Mouse (Mus musculus) forebrain, embryonic 15.5 days (tissue): ENCODE results near the gene Gm11985. TPM values are rescaled to one million over a fixed set of nuclear protein-coding genes. Genes with fewer than 3 reads are reported as not detected.

Source experiments
- ATAC-seq: fragments of 200-750 bp; cut with Nextera tagmentation; replicated peaks from 2 replicates; pipeline ENCODE4 v1.8.0; 2017; ENCODE audit warnings: mild to moderate bottlenecking, moderate TSS enrichment, moderate library complexity
- H3K27ac ChIP-seq: fragments of 300-500 bp; sonication (generic); replicated peaks from 2 replicates; pipeline ENCODE4 v1.5.1; 2015; ENCODE audit warnings: mild to moderate bottlenecking, inconsistent platforms
- H3K27me3 ChIP-seq: fragments of 300-500 bp; sonication (generic); 2 replicates; pipeline ENCODE4 v1.6.1; 2015; ENCODE audit warnings: inconsistent platforms
- H3K36me3 ChIP-seq: fragments of 300-500 bp; sonication (generic); 2 replicates; pipeline ENCODE4 v1.6.1; 2015; ENCODE audit warnings: mild to moderate bottlenecking, inconsistent platforms
- H3K4me1 ChIP-seq: fragments of 300-500 bp; sonication (generic); 2 replicates; pipeline ENCODE4 v1.6.1; 2015; ENCODE audit warnings: inconsistent platforms
- H3K4me2 ChIP-seq: fragments of 300-500 bp; sonication (generic); replicated peaks from 2 replicates; pipeline ENCODE4 v1.6.1; 2015; ENCODE audit warnings: mild to moderate bottlenecking, inconsistent platforms
- H3K4me3 ChIP-seq: fragments of 300-500 bp; sonication (generic); 2 replicates; pipeline ENCODE4 v1.5.1; 2015; ENCODE audit warnings: mild to moderate bottlenecking, inconsistent platforms
- H3K9ac ChIP-seq: fragments of 300-500 bp; sonication (generic); replicated peaks from 2 replicates; pipeline ENCODE4 v1.6.1; 2015; ENCODE audit warnings: mild to moderate bottlenecking, inconsistent platforms
- H3K9me3 ChIP-seq: fragments of 300-500 bp; sonication (generic); 2 replicates; pipeline ENCODE4 v1.6.1; 2016; ENCODE audit warnings: inconsistent platforms
- WGBS: fragments of 180-500 bp; shearing (Covaris S2); methylation state at CpG from one replicate; pipeline ENCODE4 v1.1.7; 2015; ENCODE audit warnings: mixed read lengths; 5-methylcytosine and 5-hydroxymethylcytosine counted together
- polyA plus RNA-seq: library from polyadenylated mRNA; unstranded; fragments of >200 nt; fragmentation: Nextera tagmentation; extraction: Ambion mirVana; gene quantifications from 2 replicates; pipeline ENCODE4 v1.2.1, GENCODE M21; 2015

Gm11985 gene
- polyA plus RNA-seq, 1 experiment from 2014 or later, result not detected

GRCm38 (mm10) chr11:7198481-7199256, 10.3 kb upstream of the Gm11985 start:
- Histone ChIP-seq H3K4me1 (no peaks in the 10 kb centered on the region), H3K4me3 (no peak overlapping the region), H3K36me3 (no peaks in the 10 kb centered on the region), H3K27ac (no peak overlapping the region), H3K27me3 (no peaks in the 10 kb centered on the region), H3K4me2 (no peak overlapping the region), H3K9me3 (no peaks in the 10 kb centered on the region), H3K9ac (no peak overlapping the region)
- 88% methylated on average over 10 of the region's 10 CpGs for WGBS
- ATAC-seq, result 0 out of 2 replicates have a peak, but pooled peaks have one; percentile 24

- ATAC-seq, result no peak
- WGBS, result 85% methylated on average over 19 of the region's 19 CpGs
Observed at GRCm38 (mm10) chr11:7198006-7198405, 9.6 kb upstream of the Gm11985 start.

GRCm38 (mm10) chr11:7197491-7197941, 9.1 kb upstream of the Gm11985 start, which contains the start of gene Igfbp1:
TSS of gene Igfbp1 (plus strand) at chr11:7197782.
- no peak for ATAC-seq
- Histone ChIP-seq H3K4me1 (no peaks in the 10 kb centered on the region), H3K4me3 (no peak within 1 kb of the TSS), H3K9ac (no peak within 1 kb of the TSS), H3K36me3 (no peaks in the 10 kb centered on the region), H3K9me3 (no peaks in the 10 kb centered on the region), H3K27me3 (no peaks in the 10 kb centered on the region), H3K4me2 (no peak within 1 kb of the TSS), H3K27ac (no peak within 1 kb of the TSS)
- WGBS, result 19% methylated on average over 12 of the region's 12 CpGs

More at GRCm38 (mm10) chr11:7198006-7198405, 9.6 kb upstream of the Gm11985 start:
- Histone ChIP-seq H3K9me3 (no peaks in the 10 kb centered on the region), H3K4me2 (no peak overlapping the region), H3K4me3 (no peak overlapping the region), H3K36me3 (no peaks in the 10 kb centered on the region), H3K27ac (no peak overlapping the region), H3K9ac (no peak overlapping the region), H3K27me3 (no peaks in the 10 kb centered on the region), H3K4me1 (no peaks in the 10 kb centered on the region)

GRCm38 (mm10) chr11:7195312-7195685, 6.9 kb upstream of the Gm11985 start:
- no peaks in the 10 kb centered on the region for H3K9me3 ChIP-seq
- no peak overlapping the region for H3K9ac ChIP-seq
- ATAC-seq, result no peak
- no peak overlapping the region for H3K4me3 ChIP-seq
- no peaks in the 10 kb centered on the region for H3K36me3 ChIP-seq
- no peaks in the 10 kb centered on the region for H3K4me1 ChIP-seq
- no peaks in the 10 kb centered on the region for H3K27me3 ChIP-seq
- no peak overlapping the region for H3K4me2 ChIP-seq
- 90% methylated on average over 4 of the region's 4 CpGs for WGBS
- H3K27ac ChIP-seq, result no peak overlapping the region

- no peaks in the 10 kb centered on the region for H3K9me3 ChIP-seq
- no peaks in the 10 kb centered on the region for H3K36me3 ChIP-seq
- H3K27me3 ChIP-seq, result no peaks in the 10 kb centered on the region
- H3K27ac ChIP-seq, result no peak overlapping the region
- WGBS, result 95% methylated on average over 10 of the region's 10 CpGs
- no peak overlapping the region for H3K4me2 ChIP-seq
- H3K4me1 ChIP-seq, result no peaks in the 10 kb centered on the region
- no peak overlapping the region for H3K4me3 ChIP-seq
- ATAC-seq, result no peak
- H3K9ac ChIP-seq, result no peak overlapping the region
Observed at GRCm38 (mm10) chr11:7194432-7195311, 6.3 kb upstream of the Gm11985 start.

- Histone ChIP-seq H3K4me2 (no peak overlapping the region), H3K36me3 (no peaks in the 10 kb centered on the region), H3K27me3 (no peaks in the 10 kb centered on the region), H3K9ac (no peak overlapping the region), H3K27ac (no peak overlapping the region), H3K4me3 (no peak overlapping the region), H3K4me1 (no peaks in the 10 kb centered on the region), H3K9me3 (no peaks in the 10 kb centered on the region)
- 0 out of 2 replicates have a peak, but pooled peaks have one; percentile 2 for ATAC-seq
- 76% methylated on average over 9 of the region's 9 CpGs for WGBS
Observed at GRCm38 (mm10) chr11:7193134-7193533, 4.8 kb upstream of the Gm11985 start.

- no peak overlapping the region for H3K9ac ChIP-seq
- WGBS, result 73% methylated on average over 6 of the region's 6 CpGs
- H3K9me3 ChIP-seq, result no peaks in the 10 kb centered on the region
- H3K27ac ChIP-seq, result no peak overlapping the region
- no peaks in the 10 kb centered on the region for H3K36me3 ChIP-seq
- ATAC-seq, result 0 out of 2 replicates have a peak, but pooled peaks have one; percentile 12
- H3K4me3 ChIP-seq, result no peak overlapping the region
- H3K27me3 ChIP-seq, result no peaks in the 10 kb centered on the region
- H3K4me2 ChIP-seq, result no peak overlapping the region
- no peaks in the 10 kb centered on the region for H3K4me1 ChIP-seq
Observed at GRCm38 (mm10) chr11:7192710-7193109, 4.3 kb upstream of the Gm11985 start.

- ATAC-seq, result no peak
- no peak overlapping the region for H3K4me2 ChIP-seq
- no peaks in the 10 kb centered on the region for H3K9me3 ChIP-seq
- H3K27ac ChIP-seq, result no peak overlapping the region
- H3K27me3 ChIP-seq, result no peaks in the 10 kb centered on the region
- no peaks in the 10 kb centered on the region for H3K36me3 ChIP-seq
- H3K9ac ChIP-seq, result no peak overlapping the region
- H3K4me3 ChIP-seq, result no peak overlapping the region
- WGBS, result 63% methylated on average over 8 of the region's 8 CpGs
- H3K4me1 ChIP-seq, result peaks cover 4% of the 10 kb centered on the region
Observed at GRCm38 (mm10) chr11:7187472-7187871, 897 bp downstream of the Gm11985 start.

GRCm38 (mm10) chr11:7184420-7184819, 3.9 kb downstream of the Gm11985 start:
- 45% methylated on average over 1 of the region's 1 CpGs for WGBS
- H3K9ac ChIP-seq, result no peak overlapping the region
- no peak for ATAC-seq

GRCm38 (mm10) chr11:7182409-7183042, 5.8 kb downstream of the Gm11985 start:
- 5% methylated on average over 8 of the region's 8 CpGs for WGBS
- Histone ChIP-seq H3K4me2 (no peak overlapping the region), H3K27me3 (no peaks in the 10 kb centered on the region), H3K27ac (no peak overlapping the region), H3K4me3 (no peak overlapping the region), H3K36me3 (no peaks in the 10 kb centered on the region), H3K9me3 (no peaks in the 10 kb centered on the region), H3K4me1 (peaks cover 10% of the 10 kb centered on the region), H3K9ac (no peak overlapping the region)
- peak; percentile 60 for ATAC-seq

More at GRCm38 (mm10) chr11:7184420-7184819, 3.9 kb downstream of the Gm11985 start:
- H3K4me3 ChIP-seq, result no peak overlapping the region
- no peak overlapping the region for H3K4me2 ChIP-seq
- no peak overlapping the region for H3K27ac ChIP-seq
- H3K4me1 ChIP-seq, result peaks cover 10% of the 10 kb centered on the region
- no peaks in the 10 kb centered on the region for H3K36me3 ChIP-seq
- H3K9me3 ChIP-seq, result no peaks in the 10 kb centered on the region
- no peaks in the 10 kb centered on the region for H3K27me3 ChIP-seq

- no peak for ATAC-seq
- Histone ChIP-seq H3K9me3 (no peaks in the 10 kb centered on the region), H3K4me3 (no peak overlapping the region), H3K9ac (no peak overlapping the region), H3K27ac (no peak overlapping the region), H3K36me3 (no peaks in the 10 kb centered on the region), H3K4me2 (no peak overlapping the region), H3K4me1 (peaks cover 10% of the 10 kb centered on the region), H3K27me3 (no peaks in the 10 kb centered on the region)
- 79% methylated on average over 2 of the region's 2 CpGs for WGBS
Observed at GRCm38 (mm10) chr11:7179276-7179675, 9.1 kb downstream of the Gm11985 start.

- H3K27me3 ChIP-seq, result no peaks in the 10 kb centered on the region
- H3K9ac ChIP-seq, result no peak overlapping the region
- no peaks in the 10 kb centered on the region for H3K36me3 ChIP-seq
- ATAC-seq, result no peak
- H3K4me2 ChIP-seq, result no peak overlapping the region
- no peak overlapping the region for H3K4me3 ChIP-seq
- no peak overlapping the region for H3K27ac ChIP-seq
- H3K9me3 ChIP-seq, result no peaks in the 10 kb centered on the region
- peaks cover 10% of the 10 kb centered on the region for H3K4me1 ChIP-seq
- 79% methylated on average over 4 of the region's 4 CpGs for WGBS
Observed at GRCm38 (mm10) chr11:7178724-7179123, 9.6 kb downstream of the Gm11985 start.
